Mouse (Mus musculus) liver, adult 2 months (tissue): ENCODE measurements around the gene Acvr1b. TPM values are rescaled to one million over a fixed set of nuclear protein-coding genes. Genes with fewer than 3 reads are reported as not detected.

Source experiments
- DNase-seq: peaks from one replicate; pipeline ENCODE4 v3.0.0-alpha.2; 2011; ENCODE audit warnings: low read depth, low spot score; ENCODE audit errors: extremely low read depth
- H3K27ac ChIP-seq: fragments of 200-500 bp; replicated peaks from 2 replicates; pipeline ENCODE4 v1.5.1; 2012; ENCODE audit warnings: low read depth, mild to moderate bottlenecking, control low read depth, inconsistent platforms, low read length; ENCODE audit not compliant: insufficient read depth
- H3K27me3 ChIP-seq: fragments of 200-500 bp; 2 replicates; pipeline ENCODE4 v1.6.1; 2012; ENCODE audit warnings: mild to moderate bottlenecking, moderate library complexity, low read length, inconsistent platforms; ENCODE audit not compliant: control insufficient read depth, insufficient read depth
- H3K36me3 ChIP-seq: fragments of 200-500 bp; 2 replicates; pipeline ENCODE4 v1.6.1; 2012; ENCODE audit warnings: low read length, inconsistent platforms; ENCODE audit not compliant: control insufficient read depth, insufficient read depth
- H3K4me1 ChIP-seq: fragments of 200-500 bp; 2 replicates; pipeline ENCODE4 v1.6.1; 2011; ENCODE audit warnings: low read length; ENCODE audit not compliant: control insufficient read depth, insufficient read depth
- H3K4me3 ChIP-seq: fragments of 200-500 bp; 2 replicates; pipeline ENCODE4 v1.5.1; 2011; ENCODE audit warnings: low read depth, mild to moderate bottlenecking, control low read depth, low read length, moderate library complexity; ENCODE audit not compliant: insufficient read depth
- H3K79me2 ChIP-seq: fragments of 200-500 bp; 2 replicates; pipeline ENCODE4 v1.6.1; 2012; ENCODE audit warnings: inconsistent platforms, mild to moderate bottlenecking, low read length, moderate library complexity; ENCODE audit not compliant: control insufficient read depth, insufficient read depth
- H3K9ac ChIP-seq: fragments of 200-500 bp; 2 replicates; pipeline ENCODE4 v1.6.1; 2012; ENCODE audit warnings: low read depth, mild to moderate bottlenecking, control low read depth, inconsistent platforms, low read length
- CTCF ChIP-seq: fragments of 200-500 bp; IDR thresholded peaks from 2 replicates; pipeline ENCODE4 v1.5.1; 2011; ENCODE audit warnings: low read depth, low read length, control low read depth
- POLR2A ChIP-seq: fragments of 200-500 bp; IDR thresholded peaks from 2 replicates; pipeline ENCODE4 v1.6.1; 2011; ENCODE audit warnings: low read length, control low read depth; ENCODE audit not compliant: insufficient read depth; ENCODE audit errors: extremely low read depth
- WGBS: fragments of 180-500 bp; shearing (Covaris S2); methylation state at CpG from one replicate; pipeline ENCODE4 v1.1.7; 2018; 5-methylcytosine and 5-hydroxymethylcytosine counted together
- polyA plus RNA-seq: library from polyadenylated mRNA; depleted of rRNA; stranded (reverse); fragments of >200 nt; gene quantifications from 2 replicates; pipeline ENCODE4 v1.2.3, GENCODE M21; 2012; rRNA removed
- total RNA-seq: library from RNA; depleted of rRNA; stranded (reverse); fragments of >200 nt; gene quantifications from 2 replicates; pipeline ENCODE4 v1.2.3, GENCODE M21; 2014; rRNA removed

Gene Acvr1b
- 4.5 and 5.0 TPM in 2 replicates for total RNA-seq
- polyA plus RNA-seq = 9.4 and 9.6 TPM in 2 replicates

DNA sequence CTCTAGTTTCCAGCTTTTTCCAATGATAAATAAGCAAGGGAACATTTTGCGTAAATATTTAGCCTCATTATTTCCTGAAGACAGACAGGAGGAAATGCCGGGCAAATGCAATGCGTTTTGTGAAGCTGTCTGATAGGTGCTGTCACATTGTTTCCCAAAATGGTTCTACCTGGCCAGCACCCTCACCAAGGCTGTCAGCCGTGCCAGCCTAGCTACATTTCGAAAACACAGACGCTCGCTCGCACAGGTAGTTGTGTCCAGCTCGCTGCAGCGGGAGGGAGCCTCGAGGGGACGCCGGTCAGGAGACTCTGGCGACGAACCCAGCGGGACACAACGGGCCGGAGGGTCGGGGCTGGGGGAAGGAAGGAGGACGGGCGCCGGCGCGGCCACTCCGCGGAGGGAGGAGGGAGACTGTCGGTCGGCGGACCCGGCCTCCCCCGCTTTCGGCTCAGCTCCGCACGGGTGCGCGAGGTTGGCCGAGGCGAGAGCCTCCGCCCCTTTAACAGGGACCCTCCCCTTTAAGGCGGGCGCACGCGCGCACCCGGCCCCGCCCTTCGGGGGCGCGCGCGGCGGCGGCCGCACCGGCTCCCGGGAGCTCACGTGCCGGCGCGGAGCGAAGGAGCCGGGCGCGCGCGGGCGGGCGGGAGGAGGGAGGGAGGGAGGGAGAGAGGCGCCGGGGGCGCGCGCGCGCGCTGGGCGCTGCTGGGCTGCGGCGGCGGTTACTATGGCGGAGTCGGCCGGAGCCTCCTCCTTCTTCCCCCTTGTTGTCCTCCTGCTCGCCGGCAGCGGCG is at the start of gene Acvr1b:
Acvr1b (plus strand) TSS at position 647 of the 791 bp plus-strand sequence.
- no peaks in the 10 kb centered on the region for H3K36me3 ChIP-seq
- H3K79me2 ChIP-seq = peaks cover 16% of the 10 kb centered on the region; the same call in 1 of the 2 replicates
- DNase-seq = peak; percentile 70
- peak within 1 kb of the TSS; percentile 100 for H3K9ac ChIP-seq
- peaks cover 16% of the 10 kb centered on the region for H3K4me1 ChIP-seq
- H3K27me3 ChIP-seq = no peaks in the 10 kb centered on the region
- TF ChIP-seq POLR2A = peak; percentile 85
- no peak for TF ChIP-seq CTCF
- WGBS = 1% methylated on average over 37 of the region's 87 CpGs
- H3K27ac ChIP-seq = peak within 1 kb of the TSS; percentile 100
- peak within 1 kb of the TSS; percentile 100 for H3K4me3 ChIP-seq

DNA sequence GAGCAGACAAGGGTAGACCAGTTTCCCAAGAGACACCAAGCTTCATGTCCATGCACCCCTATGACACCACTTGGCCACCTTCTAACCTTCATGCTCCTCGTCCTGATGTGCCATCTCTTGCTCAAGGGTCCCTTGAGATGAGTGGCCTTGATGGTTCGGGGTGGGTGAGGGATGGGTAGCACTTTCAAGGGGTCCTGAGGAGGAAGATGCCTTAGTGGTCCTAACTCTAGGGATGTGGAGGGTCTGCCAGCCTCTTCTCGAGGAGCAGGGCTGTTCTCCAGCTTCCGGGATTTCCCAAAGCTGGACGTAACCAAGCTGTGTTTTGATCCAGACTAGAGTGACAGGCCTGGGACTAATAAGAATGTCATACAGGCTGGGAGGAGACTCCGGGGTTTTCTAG is 48.3 kb upstream of the Acvr1b start:
- no peak for DNase-seq
- H3K79me2 ChIP-seq = no peaks in the 10 kb centered on the region
- H3K4me3 ChIP-seq = no peak overlapping the region
- 95% methylated on average over 6 of the region's 6 CpGs for WGBS
- TF ChIP-seq POLR2A = no peak
- no peak for TF ChIP-seq CTCF
- 0 out of 2 replicates have a peak, but pooled peaks cover 2% of the 10 kb centered on the region for H3K27me3 ChIP-seq
- H3K4me1 ChIP-seq = peaks cover 2% of the 10 kb centered on the region; the same call in 1 of the 2 replicates
- H3K36me3 ChIP-seq = no peaks in the 10 kb centered on the region
- no peak overlapping the region for H3K9ac ChIP-seq
- H3K27ac ChIP-seq = no peak overlapping the region

DNA sequence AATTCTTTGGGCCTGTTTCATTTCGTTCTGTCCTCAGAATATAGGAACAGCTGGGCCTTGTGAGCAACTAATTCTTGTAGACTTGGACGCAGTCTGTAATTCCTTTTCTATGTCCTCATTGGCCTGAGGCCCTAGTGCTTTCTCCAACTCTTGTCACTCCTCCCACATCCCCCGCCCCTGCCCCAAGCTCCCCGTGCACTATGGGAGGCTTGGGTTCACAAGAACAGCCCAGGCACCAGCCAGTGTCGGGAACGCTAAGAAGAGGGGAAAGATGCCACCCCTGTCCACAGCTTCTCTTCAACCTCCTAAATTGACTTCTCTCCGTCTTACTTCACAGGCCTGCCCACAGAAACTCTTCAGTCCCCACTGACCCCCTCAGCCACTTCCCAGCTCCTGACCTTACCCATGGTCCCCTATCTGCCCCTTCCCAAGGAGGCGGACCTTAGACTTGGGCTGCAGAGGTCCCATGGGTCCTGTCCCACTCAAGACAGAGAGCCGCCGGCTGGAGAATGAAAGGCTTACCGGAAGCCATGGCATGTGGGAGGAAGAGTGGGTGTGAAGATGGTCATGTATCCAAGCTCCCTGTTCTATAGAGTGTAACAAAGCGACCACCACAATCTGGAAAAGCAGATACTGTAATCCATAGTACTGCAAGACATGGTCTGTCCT is 46.9 kb upstream of the Acvr1b start:
- WGBS = 85% methylated on average over 12 of the region's 12 CpGs
- no peak overlapping the region for H3K27ac ChIP-seq
- peaks cover 2% of the 10 kb centered on the region; the same call in 1 of the 2 replicates for H3K4me1 ChIP-seq
- no peak overlapping the region for H3K4me3 ChIP-seq
- H3K9ac ChIP-seq = no peak overlapping the region
- TF ChIP-seq CTCF (no peak), POLR2A (no peak)
- H3K36me3 ChIP-seq = no peaks in the 10 kb centered on the region
- 0 out of 2 replicates have a peak, but pooled peaks cover 2% of the 10 kb centered on the region for H3K27me3 ChIP-seq
- H3K79me2 ChIP-seq = no peaks in the 10 kb centered on the region
- DNase-seq = no peak

DNA sequence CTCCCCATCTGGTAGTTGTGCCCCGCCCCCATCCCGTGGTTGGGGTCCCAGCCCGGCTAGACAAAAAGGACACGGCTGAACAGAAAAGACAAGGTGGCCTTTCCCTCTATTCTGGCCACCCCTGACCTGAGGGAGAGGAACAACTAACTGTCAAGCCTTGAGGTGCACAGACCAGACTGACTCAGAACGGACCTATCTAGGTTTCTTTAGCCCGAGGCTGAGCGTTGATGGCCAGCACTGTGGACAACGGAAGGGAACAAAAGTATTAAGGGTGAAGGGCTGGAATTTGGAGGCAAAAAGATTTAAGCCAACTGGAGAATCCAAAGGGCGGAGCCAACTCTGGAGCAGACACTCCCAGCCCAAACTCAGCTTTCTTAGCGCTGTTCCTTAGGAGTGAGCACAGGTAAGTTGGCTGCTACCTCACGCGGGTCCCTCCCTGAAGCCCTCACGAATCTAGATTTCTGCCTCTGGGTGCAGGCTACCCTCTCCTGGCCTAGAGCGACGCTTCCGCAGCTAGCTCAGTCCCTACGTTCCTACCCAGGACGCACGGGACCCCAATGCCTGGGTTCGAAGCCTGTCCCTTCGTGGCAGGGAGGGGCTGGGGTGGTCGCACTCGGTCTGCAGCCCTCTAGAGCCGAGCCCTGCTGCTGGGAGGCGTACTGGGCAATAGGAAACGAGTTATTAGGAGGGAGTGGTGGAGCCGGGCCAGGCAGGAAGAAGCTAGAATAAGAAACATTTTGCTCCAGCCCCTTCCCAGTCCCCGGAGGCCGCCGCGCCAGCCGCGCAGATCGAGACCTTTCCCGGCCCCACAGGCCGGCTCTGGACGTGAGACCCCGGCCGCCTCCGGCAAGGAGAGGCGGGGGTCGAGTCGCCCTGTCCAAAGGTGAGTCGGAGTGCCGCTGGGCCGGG is 45.4 kb upstream of the Acvr1b start, which contains the start of gene Acvrl1:
Acvrl1 (plus strand) TSS at position 342 of the 909 bp plus-strand sequence.
- peak within 1 kb of the TSS; percentile 26; the same call in 1 of the 2 replicates for H3K27ac ChIP-seq
- WGBS = 6% methylated on average over 46 of the region's 46 CpGs
- no peaks in the 10 kb centered on the region for H3K36me3 ChIP-seq
- DNase-seq = no peak
- peaks cover 2% of the 10 kb centered on the region; the same call in 1 of the 2 replicates for H3K4me1 ChIP-seq
- no peaks in the 10 kb centered on the region for H3K79me2 ChIP-seq
- 0 out of 2 replicates have a peak, but pooled peaks cover 2% of the 10 kb centered on the region for H3K27me3 ChIP-seq
- no peak for TF ChIP-seq POLR2A
- no peak for TF ChIP-seq CTCF
- H3K4me3 ChIP-seq = peak within 1 kb of the TSS; percentile 60
- peak within 1 kb of the TSS; percentile 65 for H3K9ac ChIP-seq

DNA sequence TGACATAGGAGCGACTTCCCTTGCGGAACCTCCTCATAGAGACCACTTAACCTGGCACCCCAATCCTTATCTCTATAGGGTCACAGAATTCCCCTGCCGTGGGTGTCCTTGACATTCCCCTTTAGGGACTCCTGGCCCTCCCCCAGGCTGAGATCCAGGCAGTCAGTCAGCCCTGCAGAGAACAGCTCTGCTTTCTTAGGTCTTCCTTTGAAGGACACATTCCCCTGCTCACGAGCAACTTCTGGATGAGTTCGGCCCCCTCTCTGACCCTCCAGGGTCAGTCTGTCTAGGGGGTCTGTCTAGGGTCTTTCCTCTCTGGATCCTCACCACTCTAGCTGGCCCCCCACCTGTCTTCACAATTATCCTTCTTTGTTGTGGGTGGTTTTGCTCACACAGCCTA is 44.5 kb upstream of the Acvr1b start:
- H3K4me1 ChIP-seq = peaks cover 2% of the 10 kb centered on the region; the same call in 1 of the 2 replicates
- no peaks in the 10 kb centered on the region for H3K36me3 ChIP-seq
- DNase-seq = no peak
- H3K27me3 ChIP-seq = 0 out of 2 replicates have a peak, but pooled peaks cover 2% of the 10 kb centered on the region
- TF ChIP-seq POLR2A = no peak
- no peak for TF ChIP-seq CTCF
- no peak overlapping the region for H3K9ac ChIP-seq
- 20% methylated on average over 5 of the region's 5 CpGs for WGBS
- no peak overlapping the region for H3K27ac ChIP-seq
- H3K4me3 ChIP-seq = no peak overlapping the region
- no peaks in the 10 kb centered on the region for H3K79me2 ChIP-seq
